Mouse (Mus musculus) spleen, postnatal 36 days (tissue): ENCODE results near the gene Ttc7b.

Experiments used
- DNase-seq, 2 experiments: peaks; one replicate each; pipeline ENCODE4 v3.0.0; 2022; ENCODE audit warnings: low spot score in 2 of 2, mixed read lengths in 1 of 2

Ttc7b gene

DNA sequence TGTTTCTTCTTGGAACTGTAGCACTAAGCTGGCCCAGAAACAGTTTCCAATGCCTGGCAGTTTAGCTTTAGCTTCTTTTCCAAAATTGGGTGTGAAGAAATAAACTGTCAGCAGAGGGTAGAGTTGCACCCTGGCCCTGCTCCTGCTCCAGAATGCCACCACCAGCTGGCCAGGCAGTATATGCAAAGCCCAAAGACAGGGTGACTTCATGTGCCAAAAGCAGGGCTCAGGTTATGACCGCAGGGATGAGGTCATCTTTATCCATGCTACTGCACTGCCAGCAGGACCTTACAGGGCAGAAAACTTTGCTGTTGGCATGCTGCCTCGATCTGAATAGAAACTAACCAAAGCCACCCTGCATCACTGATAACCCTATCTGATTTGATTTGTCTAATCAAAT is 65.2 kb downstream of the Ttc7b start:
- DNase-seq, result no peak

GRCm38 (mm10) chr12:100447701-100448277 is 72.8 kb downstream of the Ttc7b start:
- no peak for DNase-seq

GRCm38 (mm10) chr12:100447161-100447560 is 73.5 kb downstream of the Ttc7b start:
- DNase-seq, result no peak

DNA sequence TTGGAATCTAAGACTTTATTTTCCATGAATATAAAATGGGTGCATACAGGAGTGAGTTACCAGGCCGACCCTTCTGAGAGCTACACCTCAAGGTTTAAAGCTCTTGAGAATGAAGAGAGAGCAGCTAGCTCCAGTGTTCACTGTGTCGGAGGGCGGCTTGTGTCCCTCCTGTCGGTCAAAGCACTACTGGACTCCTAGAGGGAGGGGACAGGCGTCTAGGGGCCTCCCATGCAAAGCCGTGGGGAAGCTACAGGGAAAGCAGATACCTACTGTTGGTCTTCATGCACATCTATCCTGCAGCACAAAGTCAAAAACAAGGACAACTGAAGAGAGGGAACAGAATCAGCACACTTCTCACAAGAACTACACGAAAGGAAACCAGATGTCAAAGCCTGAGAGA is 74.9 kb downstream of the Ttc7b start:
- DNase-seq, result no peak

GRCm38 (mm10) chr12:100445271-100445670 is 75.4 kb downstream of the Ttc7b start:
- peak; percentile 59 to 67 for DNase-seq

- DNase-seq, result no peak
Measured at GRCm38 (mm10) chr12:100444671-100445165, 75.9 kb downstream of the Ttc7b start.

DNA sequence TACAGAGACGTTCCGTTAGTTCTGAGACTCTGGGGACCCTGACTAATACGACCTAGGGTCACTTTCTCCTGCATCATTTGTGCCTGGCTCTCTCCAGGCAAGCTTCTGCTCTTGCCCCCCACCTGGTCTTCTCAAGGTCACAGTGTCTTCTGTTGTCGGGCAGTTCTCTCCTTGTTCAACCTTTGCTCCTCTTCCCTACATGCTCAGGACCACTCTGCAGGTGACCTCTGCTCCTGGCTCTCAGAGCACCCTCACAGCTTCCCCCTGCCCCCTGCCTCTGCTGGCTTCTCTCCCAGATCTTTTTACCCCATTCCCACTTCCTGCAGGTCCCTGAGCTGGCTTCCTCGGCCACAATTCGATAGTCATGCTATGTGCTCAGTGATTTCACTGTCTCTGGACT is 77.2 kb downstream of the Ttc7b start:
- DNase-seq, result no peak

- no peak for DNase-seq
Measured at GRCm38 (mm10) chr12:100441609-100442008, 79.0 kb downstream of the Ttc7b start.

- no peak for DNase-seq
Measured at GRCm38 (mm10) chr12:100439883-100440282, 80.7 kb downstream of the Ttc7b start.

DNA sequence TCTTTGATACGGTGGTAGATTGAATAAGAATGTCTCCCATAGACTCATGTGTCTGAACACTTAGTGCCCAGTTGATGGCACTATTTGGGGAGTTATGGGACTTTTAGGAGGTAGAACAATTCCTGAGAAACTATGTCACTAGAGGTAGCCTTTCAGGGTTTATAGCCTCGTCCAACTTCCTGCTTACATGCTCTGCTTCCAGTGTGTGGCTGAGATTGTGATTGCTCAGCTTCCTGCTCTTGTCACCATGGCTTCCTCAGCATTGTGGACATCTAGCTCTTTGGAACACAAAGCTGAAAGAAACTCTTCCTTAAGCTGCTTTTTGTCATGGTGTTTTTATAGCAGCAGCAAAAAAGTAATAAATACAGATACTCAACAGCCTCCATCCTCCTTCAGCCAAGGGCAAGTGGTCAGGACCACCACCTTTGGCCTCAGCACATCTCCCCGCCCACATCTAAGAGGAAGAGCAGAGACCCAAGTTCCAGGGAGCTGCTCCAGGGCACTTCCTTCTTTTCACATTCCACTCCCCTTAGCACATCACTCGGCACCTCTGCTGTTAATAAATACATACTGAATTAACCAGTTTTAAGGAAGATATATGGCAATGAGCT is 81.4 kb downstream of the Ttc7b start:
- DNase-seq, result no peak

DNA sequence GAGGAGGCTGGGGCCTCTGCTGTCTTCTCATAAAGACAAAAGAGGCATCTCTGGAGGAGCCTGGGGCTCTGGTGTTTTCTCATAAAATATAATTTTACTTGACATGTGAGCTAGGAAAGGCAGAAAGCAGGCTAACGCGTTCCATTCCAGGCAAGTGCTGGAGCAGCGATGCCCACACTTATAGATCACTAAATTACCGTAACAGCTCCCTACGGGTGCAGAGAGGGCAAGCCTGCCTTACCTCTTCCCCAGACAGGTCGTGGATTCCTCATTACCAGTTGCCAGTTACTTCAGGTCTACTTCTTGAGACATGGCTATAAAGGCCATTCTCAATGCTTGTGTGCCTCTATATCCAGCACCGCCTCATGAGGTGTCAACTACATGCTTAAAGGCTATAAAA is 82.1 kb downstream of the Ttc7b start:
- DNase-seq, result no peak

DNA sequence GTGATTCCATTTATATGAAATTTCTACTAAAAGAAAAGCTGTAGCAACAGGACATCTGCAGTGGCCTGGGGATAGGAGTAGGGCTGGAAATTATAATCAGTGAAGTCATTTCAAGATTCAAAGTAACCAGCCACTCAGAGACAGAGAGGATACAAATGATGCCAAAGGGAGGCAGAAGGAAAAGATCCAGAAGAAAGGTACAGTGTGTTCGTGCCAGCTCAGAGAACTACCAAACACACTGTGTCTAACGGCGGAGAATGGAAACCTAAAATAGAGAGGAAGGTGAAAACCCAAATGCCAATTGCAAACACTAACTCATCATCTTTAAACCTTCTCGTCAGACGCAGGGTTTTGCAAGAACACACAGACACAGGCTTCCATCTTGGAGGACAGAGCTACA is 82.8 kb downstream of the Ttc7b start:
- DNase-seq, result no peak

DNA sequence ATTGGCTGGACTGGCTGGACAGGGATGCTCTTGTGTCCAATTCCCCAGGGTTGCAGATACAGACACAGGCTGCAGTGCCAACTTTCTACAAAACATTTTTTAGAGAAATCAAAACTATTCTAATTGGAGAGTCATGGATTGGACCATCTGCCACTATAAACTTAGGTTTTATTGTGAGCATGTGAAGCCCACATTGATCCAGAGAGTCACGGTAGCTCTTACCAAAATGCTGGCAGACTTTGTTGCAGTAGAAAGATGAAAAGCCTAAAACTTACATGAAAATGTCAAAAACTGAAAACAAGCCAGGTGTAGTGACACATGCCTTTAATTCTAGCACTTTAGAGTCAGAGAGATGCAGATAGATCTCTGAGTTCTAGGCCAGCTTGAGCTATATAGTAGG is 84.9 kb downstream of the Ttc7b start:
- DNase-seq, result no peak

DNA sequence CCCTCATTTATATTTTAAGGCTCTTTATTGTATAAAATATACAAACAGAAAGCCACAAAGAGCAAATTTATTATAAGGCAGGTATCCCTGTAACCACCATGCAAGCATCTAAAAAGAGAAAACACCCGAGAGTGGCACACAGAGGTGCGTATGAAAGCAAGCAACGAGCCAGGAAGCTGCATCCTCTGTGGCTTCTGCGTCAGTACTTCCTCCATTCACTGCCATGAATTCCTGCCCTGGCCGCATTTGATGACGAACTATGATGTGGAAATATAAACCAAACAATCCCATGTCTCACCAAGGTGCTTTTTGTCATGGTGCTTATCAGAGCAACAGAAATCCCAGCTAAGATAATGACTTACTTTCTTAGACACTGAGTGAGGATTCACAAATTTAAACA is 88.8 kb downstream of the Ttc7b start:
- no peak for DNase-seq

DNA sequence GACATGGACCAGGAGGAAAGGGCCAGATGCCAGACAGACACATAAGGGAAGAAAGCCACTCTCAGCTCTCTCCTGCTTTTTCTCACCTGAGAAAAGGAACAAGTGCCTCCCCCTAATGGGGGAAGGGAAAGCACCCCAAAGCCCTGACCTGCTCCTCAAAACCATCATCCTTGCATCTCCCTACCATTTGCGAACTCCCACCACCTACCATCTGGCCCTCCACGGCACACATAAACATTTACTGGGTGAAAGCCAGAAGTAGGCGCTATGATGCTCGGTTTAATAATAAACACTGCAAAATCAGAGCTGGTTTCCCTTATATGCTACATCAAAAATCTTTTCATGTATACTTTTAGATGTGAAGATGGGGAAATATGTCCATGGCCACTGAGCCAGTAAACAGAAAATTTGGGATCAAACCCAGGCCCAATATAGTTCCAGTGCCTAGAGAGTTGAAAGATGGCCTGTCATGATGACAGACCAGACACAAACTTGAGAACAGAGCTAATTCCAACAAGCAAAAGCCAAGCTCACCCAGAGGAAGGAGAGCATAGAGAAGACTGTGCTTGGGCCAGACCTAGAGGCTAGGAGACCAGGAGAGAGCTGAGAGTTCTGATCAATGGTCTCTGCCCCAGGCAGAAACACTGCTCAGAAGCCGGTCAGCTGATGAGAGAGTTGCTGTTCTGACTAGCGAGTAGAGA is 91.1 kb downstream of the Ttc7b start:
- no peak for DNase-seq

- no peak for DNase-seq
Measured at GRCm38 (mm10) chr12:100428183-100428582, 92.4 kb downstream of the Ttc7b start.

DNA sequence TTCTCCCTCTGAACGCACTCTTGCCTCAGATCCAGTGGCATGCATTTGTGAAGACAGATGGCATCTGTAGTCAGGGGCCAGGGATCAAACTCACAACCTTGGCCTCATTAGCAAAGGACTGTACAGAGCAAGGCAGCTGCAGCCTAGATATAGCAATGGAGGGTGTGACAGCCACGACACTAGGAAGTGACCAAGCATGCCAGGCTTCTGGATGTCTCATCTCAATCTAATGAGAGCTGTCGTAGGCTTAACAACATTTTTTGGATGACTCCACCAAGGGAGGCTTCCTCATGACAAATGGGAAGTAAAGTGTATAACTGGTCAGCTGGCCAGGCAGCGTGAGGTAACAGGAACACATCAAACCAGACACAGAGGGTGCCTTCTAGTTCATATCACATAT is 94.4 kb downstream of the Ttc7b start:
- DNase-seq, result peak in 1 of 2 experiments; percentile 12

DNA sequence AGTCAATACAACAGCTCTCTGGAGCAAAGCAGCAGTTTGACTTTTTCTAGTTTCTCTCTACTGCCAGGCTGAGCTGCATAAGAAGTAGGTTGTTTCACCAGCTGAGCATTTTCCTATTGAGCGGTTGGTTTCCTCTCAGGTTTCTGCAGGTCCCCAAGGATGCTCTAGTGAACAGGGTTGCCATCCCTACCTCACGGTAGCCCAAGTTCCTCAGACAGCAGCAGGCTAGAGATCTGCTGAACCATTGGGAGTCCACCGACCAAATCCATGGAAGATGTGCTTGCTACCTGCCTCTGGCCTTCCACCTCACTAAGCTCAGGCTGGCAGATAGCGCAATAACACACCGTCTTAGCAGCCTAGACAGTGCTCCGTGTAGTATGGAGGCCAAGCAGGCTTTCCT is 95.6 kb downstream of the Ttc7b start:
- no peak for DNase-seq

GRCm38 (mm10) chr12:100422286-100422820 is 98.3 kb downstream of the Ttc7b start:
- no peak for DNase-seq

GRCm38 (mm10) chr12:100421538-100421937 is 99.1 kb downstream of the Ttc7b start:
- peak; percentile 58 to 69 for DNase-seq

- no peak for DNase-seq
Measured at GRCm38 (mm10) chr12:100420903-100421302, 99.7 kb downstream of the Ttc7b start.

DNA sequence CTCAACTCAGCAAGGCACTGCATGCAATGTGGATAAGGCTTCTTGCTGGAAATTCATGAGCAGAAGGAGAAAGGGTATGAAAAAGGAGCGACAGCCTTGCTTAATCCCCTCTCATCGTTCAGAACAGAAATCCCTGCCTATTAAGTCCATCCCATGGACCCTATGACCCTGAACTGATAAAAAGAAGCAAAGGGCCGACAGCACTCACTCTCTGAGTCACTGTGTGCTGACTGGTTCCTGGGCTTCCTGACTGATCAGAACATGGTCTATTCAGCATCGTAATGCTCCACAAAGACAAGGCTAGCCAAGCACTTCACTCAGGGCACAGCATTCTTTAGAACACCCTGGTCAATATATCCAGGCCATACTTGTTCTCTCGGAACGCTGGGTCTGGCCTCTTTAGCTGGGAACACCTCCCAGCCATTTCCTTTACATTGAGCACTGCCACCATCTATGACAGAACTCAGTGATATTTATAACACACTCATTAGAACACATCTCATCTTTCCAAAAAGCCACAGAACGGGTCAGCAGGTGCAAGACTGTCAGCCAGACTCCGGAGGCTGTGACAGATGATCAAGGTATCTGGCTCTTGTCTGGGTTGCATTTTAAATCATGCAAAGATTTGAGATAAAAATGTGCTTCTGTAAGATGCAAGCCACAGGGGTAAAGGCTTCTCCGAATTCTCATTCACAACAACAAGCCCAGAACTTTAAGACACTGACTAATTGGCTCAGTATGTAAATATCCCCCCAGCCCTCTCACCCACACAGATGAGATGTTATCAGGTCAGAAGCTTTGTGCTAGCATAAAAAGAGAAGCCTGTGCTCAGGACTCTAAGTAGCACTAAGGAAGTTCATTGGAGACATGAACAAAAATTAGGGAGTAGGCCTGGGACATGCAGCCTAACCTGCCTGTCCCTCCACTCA is 100.4 kb downstream of the Ttc7b start:
- DNase-seq, result no peak
